Mouse (Mus musculus) layer of hippocampus, postnatal 14 days (tissue): Measurements from ENCODE around the gene 4921536K21Rik. TPM values are rescaled to one million over a fixed set of nuclear protein-coding genes. Genes with fewer than 3 reads are reported as not detected.

Experiments
- DNase-seq, 2 experiments: peaks; one replicate each; pipeline ENCODE4 v3.0.0; 2021 to 2022; ENCODE audit warnings: low spot score in 2 of 2, mixed read lengths in 1 of 2
- long read RNA-seq, 2 experiments: library from polyadenylated mRNA; stranded (forward); transcript quantifications; one replicate each; pipeline ENCODE4 v2.0.0; 2021
- total RNA-seq, 2 experiments: library from RNA; stranded (reverse); gene quantifications; 2 replicates each; pipeline ENCODE4 v1.2.3; 2021

4921536K21Rik gene
- total RNA-seq: under 1 TPM; 0.24 to 0.81 TPM
- long read RNA-seq, experiment 1: 0 reads
- long read RNA-seq, experiment 2: 0 reads

DNA sequence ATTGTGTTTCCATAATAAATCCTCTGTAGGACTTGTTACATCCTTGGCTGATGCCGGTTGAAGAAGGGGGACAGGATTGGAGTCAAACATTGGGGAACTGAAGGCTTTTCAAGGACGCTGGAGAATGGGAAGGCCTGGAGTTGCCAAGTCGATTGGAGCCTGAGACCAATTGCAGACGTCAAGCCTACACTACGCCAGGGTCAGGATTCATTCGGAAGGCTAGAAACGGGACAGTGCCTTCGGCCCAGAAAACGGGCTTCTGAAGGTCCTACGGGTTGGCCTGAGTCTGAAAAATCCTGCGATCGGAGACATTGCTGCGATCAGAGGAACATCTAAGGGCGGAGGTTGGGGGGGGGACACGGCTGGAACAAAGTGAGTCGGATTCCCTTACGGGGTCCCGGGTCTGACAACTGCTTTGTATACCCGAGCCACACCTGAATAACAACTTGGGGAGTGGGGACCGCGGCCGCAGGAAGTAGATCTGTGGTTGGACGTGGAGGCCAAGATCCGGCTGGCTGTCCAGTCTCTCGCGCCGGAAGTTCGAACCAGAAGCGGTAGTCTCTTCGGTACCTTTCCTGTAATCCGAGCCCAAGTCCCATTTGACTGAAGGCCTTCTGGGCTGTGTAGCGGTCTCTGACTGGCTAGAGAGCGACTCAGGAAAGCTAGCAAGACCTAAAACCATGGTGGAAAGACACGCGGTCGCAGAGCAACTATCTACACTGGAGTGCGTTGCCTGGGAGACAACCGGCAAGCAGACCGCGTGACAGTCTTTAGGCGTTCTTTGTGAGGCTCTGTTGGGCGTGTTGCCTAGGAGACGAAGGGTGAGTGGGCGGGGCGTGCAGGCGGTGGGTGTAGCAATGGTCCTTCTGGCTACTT lies at the start of gene 4921536K21Rik, which contains the start of gene Dusp18:
Gene 4921536K21Rik, minus strand, starts transcription at position 693 of the 876 bp plus-strand sequence.
Gene Dusp18, plus strand, starts transcription at position 835 of the 876 bp plus-strand sequence.
- peak; percentile 90 to 97 for DNase-seq

DNA sequence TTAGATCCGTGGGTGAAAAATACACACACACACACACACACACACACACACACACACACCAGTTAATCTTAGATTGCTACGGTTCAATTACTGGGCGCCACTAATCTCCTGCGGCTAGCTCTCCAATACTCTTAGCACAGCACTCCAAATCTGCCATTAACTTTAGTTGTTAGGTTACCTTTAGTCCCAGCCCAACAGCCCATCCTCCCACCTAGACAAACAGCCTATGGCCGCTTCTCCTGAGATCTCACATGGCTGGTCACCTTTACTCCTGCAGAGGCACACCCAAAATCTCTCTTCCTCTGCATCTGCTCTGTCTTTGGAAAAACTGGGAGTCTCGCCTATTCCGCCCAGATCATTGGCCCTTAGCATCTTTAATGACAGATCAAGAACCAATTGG lies 46.5 kb upstream of the 4921536K21Rik start:
- no peak for DNase-seq

DNA sequence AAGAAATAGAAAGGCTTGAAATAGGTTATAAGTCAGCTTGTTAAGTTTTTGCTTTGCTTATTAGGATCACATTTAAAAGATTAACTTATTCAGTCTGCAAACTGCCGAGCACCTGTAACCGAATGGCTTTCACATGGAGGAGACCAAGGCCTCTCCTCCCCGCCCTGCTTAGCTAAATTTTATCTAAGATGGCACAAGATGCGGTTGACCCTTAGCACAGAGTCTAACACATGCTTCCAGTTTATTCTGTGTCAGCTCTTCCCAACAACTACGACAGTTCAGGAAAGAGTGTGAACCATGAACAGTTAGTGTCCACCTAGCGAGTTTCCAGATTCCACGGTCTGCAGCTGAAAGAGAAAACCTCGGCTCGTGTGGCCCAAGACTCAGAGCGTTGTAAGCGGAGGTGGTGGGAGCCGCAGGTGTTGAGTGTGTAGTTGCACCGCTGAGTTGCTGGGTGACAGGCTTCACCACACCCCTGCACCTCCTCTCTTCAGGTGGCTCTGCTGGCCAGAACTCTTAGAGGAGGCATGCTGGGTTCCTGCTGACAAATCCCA lies 42.5 kb upstream of the 4921536K21Rik start:
- DNase-seq: no peak

DNA sequence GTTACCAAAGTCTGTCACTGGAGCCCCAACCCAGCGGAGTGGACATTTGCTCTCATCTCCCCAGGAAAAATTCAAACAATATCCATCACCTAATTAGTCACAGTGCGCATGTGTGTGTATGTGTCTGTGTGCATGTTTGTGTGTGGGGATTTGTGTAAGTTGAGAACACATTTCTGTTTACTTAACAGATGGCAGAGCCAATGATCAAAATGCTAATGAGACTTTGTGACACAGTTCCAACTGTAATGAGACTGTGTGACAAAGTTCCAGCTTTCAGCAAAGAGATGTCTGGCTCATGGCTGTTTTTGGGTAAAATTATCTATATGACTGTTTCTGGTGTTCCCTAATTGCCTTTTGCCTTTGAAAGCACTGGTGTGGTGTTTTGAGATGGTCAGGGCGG lies 41.4 kb upstream of the 4921536K21Rik start:
- DNase-seq: peak in 1 of 2 experiments; percentile 24

GRCm38 (mm10) chr11:3935135-3935534 lies 40.2 kb upstream of the 4921536K21Rik start:
- DNase-seq: no peak

DNA sequence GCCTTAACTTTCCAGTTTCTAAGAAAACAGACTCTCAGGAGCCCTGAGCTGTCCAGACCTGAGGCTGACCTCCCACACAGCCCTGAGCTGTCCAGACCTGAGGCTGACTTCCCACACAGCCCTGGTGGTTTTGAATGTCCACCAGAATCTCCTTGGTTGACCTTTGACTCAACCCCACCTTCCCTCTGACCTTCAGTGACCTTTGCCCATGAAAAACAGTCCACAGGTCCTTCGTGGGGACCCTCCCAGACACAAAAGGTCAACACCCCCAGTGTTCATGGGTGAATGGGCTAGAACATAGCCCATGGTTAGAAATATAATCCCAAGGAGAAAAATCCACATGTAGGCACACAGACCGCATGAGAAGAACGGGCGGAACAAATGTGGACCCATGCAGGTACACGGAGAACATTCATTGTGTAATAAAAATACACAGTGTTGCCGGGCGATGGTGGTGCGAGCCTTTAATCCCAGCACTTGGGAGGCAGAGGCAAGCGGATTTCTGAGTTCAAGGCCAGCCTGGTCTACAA lies 38.9 kb upstream of the 4921536K21Rik start:
- no peak for DNase-seq

- DNase-seq: peak; percentile 64 to 70
Measured at GRCm38 (mm10) chr11:3931511-3932211, 36.8 kb upstream of the 4921536K21Rik start, which contains the start of gene Tcn2. TSS of gene Tcn2 (minus strand) at chr11:3932159.

- DNase-seq: no peak
Measured at GRCm38 (mm10) chr11:3930931-3931330, 36.0 kb upstream of the 4921536K21Rik start.

DNA sequence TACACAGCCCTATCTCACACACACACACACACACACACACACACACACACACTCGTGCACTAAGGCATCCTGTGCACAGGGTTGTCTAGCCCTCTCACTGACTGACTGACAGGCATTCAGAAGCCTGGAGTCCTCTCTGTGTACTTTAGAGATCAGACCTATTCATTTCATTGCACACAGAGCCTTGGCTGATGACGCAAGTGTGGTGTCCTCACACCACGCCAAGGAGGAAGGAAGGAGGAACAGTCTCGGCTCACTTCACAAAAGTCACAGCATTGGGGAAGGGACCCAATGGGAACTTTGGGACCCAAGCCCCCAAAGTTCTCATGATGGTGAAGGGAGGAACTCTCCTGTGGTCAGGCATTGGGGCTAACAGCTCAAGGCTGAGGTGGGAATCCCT lies 35.1 kb upstream of the 4921536K21Rik start:
- no peak for DNase-seq

GRCm38 (mm10) chr11:3925916-3926315 lies 31.0 kb upstream of the 4921536K21Rik start:
- DNase-seq: no peak

DNA sequence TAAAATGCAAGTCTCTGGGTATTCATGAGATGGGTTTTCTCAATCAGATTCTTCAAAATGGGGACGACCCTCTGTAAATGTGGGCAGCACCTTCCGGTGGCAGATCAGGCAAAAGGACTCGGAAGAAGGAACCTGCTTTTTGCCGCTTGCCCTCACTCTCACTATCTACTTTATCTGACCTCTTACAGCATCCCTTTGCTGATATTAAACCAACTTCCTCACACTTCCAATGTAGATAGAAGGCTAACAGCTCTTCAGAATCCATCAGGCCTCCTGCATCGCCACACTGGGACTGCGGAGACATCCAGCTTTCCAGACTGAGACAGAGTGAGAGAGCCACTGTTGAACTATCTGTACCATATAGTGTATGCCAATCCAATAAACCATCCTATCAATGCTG lies 27.8 kb upstream of the 4921536K21Rik start:
- no peak for DNase-seq

GRCm38 (mm10) chr11:3922115-3922514 lies 27.2 kb upstream of the 4921536K21Rik start:
- DNase-seq: no peak

DNA sequence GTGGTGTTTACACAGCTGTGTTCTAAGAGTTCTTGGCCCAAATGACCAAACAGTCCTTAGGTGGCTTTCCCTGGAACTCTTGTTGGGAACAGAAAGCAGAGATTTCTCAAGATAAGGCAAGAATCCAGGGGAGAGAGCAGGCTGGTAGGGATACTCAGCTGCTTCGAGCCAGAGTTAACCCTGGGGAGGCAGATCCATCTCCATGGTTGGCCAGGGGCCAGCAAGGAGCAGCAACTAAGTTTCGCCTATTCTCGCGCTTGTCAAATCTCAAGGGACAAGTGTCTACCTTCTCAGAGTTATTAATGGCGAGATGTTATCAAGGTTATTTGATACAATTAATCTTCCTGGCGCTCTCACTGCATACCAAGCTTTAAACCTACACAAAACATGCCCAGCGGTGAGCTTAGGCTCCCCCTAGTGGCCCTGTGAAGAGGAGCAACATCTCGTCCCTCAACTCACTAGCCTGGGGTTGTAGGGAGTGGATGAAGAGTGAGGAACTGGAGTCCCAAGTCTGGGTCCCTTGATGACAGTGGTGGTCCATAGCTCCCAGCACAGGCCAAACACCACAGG lies 26.5 kb upstream of the 4921536K21Rik start:
- peak; percentile 54 to 61 for DNase-seq

DNA sequence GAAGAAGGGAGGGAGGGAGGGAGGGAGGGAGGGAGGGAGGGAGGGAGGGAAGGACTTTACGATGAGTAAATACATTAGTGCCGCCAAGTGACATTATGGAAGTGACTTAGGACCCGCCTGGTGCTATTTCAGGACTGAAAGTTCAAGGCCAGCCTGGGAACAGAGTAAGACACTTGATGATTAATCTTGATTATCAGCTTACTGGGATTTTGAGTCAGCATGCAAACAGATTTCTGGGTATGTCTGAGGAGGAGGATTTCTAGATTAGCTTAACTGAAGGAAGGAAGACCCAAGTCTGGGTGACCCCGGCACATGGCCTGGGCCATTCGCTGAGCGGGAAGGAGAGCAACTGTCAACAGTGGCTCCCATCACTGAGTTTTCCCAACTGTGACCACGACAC lies 25.6 kb upstream of the 4921536K21Rik start:
- DNase-seq: no peak

DNA sequence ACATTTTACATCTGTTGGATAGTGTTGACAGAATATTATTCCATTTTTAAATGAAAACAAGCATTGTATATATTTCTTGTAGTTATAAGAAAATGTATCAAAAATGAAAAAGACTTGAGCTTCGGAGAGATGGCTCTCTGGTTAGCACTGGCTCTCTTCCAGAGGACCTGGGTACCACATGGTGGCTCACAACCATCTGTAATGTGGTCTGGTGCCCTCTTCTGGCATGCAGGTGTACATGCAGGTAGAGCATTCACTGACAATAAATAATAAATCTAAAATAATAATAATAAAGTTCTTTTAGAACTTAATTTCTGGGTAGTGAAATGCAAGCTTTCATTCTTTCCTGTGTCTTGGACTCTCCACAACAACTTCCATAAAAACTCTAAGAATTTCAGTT lies 23.8 kb upstream of the 4921536K21Rik start:
- DNase-seq: no peak

DNA sequence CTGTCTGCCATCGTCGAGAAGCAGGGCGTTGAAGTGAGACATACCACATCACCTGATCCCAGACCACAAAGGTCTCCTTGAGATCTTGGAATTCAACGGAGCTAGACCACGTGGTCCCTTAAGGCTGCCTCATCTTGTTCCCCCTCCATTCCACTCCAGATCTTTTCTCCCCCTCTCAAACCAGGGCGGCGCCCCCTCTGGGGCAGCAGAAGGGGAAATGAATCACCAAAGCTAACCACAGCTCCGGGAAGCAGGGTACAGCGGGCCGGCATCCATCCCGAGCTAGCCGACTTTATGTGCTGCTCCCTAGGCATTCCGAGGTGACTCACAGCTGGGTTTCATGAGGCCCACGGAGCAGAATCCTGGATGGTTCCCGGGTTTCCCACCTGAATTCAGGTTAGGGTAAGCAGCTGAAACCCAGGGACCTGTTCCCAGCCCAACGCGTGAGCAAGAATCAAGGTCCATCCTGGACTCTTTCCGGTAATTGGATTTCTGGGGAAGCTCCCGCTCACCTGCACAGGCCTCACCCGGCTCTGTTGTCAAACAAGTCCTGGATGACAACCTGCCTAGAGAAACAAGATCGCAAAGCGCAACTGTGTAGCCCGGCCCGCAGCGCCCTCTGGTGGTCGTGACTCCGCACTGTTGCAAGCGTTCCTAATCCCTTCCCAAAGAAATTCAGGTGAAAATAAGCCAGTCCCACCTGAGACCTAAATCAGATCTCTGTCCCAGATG lies 19.4 kb upstream of the 4921536K21Rik start, which contains the start of gene Slc35e4:
Gene Slc35e4, minus strand, starts transcription at position 556 of the 732 bp plus-strand sequence.
- DNase-seq: peak; percentile 82

GRCm38 (mm10) chr11:3913316-3914108 lies 18.6 kb upstream of the 4921536K21Rik start:
- DNase-seq: peak; percentile 90 to 94

- DNase-seq: peak; percentile 34 to 41
Measured at GRCm38 (mm10) chr11:3912875-3913271, 18.0 kb upstream of the 4921536K21Rik start.
